Mouse (Mus musculus): ENCODE measurements around the gene Cel.

- TF ChIP-seq TBP (IDR thresholded peaks at IDR 0.05; ENCODE audit: low read depth, low read length) (no peak), USF1 (IDR thresholded peaks at IDR 0.05; ENCODE audit: low read depth, low read length) (peak; percentile 77), POLR2A (IDR thresholded peaks at IDR 0.05; ENCODE audit: control insufficient read depth in 1 of 2, insufficient read depth in 1 of 2, low read depth in 1 of 2, low read length in 2 of 2, poor library complexity in 1 of 2) (peak in 1 of 2 experiments; percentile 28; a peak in 1 of 4 replicates), CTCF (IDR thresholded peaks at IDR 0.05 in 2 of 3, conservative IDR thresholded peaks at IDR 0.05 in 1 of 3; ENCODE audit: control insufficient read depth in 1 of 3, insufficient read depth in 1 of 3, low read depth in 2 of 3, low read length in 3 of 3, poor library complexity in 1 of 3, severe bottlenecking in 1 of 3) (no peak; a peak in 1 of 6 replicates), MYC (IDR thresholded peaks at IDR 0.05; ENCODE audit: low read depth, low read length) (no peak), GATA1 (IDR thresholded peaks at IDR 0.05; ENCODE audit: low read depth, low read length) (no peak), MXI1 (IDR thresholded peaks at IDR 0.05; ENCODE audit: low read depth, low read length) (no peak), MYB (IDR thresholded peaks at IDR 0.05; ENCODE audit: low read depth, low read length) (no peak), ZC3H11A (IDR thresholded peaks at IDR 0.05; ENCODE audit: low read depth, low read length) (no peak), ELF1 (IDR thresholded peaks at IDR 0.05; ENCODE audit: low read depth, low read length) (no peak), BHLHE40 (IDR thresholded peaks at IDR 0.05; ENCODE audit: borderline replicate concordance, low read depth, low read length) (peak; percentile 31; the same call in 1 of the 2 replicates), MEF2A (IDR thresholded peaks at IDR 0.05; ENCODE audit: extremely low read depth, insufficient replicate concordance, low read depth, low read length, poor library complexity, severe bottlenecking) (no peak)
Observed at GRCm38 (mm10) chr2:28512798-28513401, 50.3 kb downstream of the Cel start, which contains the start of gene Ralgds.
